Comparison of ENCODE assay signal across 16 mouse cellular contexts in the genomic region with DNA sequence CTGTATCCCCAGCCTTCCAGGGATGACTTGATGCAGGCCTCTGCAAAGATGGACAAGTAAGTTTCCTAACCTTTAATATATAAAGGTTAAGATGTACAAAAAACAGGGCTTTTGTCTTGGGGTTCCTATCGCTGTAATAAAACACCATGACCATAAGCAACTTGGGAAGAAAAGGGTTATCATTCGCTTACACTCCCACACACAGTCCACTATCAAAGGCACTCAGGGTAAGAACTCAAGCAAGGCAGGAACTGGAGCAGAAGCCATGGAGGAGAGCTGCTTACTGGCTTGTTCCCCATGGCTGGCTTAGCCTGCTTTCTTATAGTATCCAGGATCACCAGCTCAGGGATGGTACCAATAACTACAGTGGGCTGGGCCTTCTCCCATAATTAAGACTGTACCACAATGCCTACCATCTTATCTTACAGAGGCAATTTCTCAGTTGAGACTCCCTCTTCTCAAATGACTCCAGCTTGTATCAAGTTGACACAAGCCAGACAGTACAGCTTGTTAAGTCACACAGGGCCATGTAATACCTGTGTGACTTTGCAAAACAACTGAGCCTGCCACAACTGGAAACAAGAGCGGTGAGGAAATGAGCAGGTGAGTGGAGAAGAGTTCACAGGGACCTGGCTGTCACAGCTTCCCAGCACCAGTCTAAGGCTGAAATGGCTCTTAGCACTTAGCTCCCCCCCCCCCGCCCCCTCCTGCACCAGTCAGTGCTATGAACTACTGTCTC.
"Had no signal": no experiment of that assay in that cellular context is flagged by ENCODE, and none has a peak within 500 bp of the region (broad histone marks: within the 10 kb centered on the region; RNA-seq: fewer than 3 reads in every experiment).

No protein-coding gene starts in this region.

- H3K4me1 ChIP-seq: intestine, embryonic 15.5 days; limb, embryonic 15.5 days; neural tube, embryonic 12.5 days had no signal

- H3K9me3 ChIP-seq: intestine, embryonic 15.5 days; limb, embryonic 15.5 days; midbrain, embryonic 15.5 days; neural tube, embryonic 12.5 days had no signal

- H3K27me3 ChIP-seq: intestine, embryonic 15.5 days; limb, embryonic 15.5 days; midbrain, embryonic 15.5 days; neural tube, embryonic 12.5 days had no signal

- H3K4me2 ChIP-seq: intestine, embryonic 15.5 days; limb, embryonic 15.5 days; midbrain, embryonic 11.5 days; midbrain, embryonic 15.5 days; neural tube, embryonic 12.5 days had no signal

- ATAC-seq: intestine, embryonic 15.5 days; midbrain, embryonic 15.5 days had no signal

- H3K9ac ChIP-seq: intestine, embryonic 15.5 days; limb, embryonic 15.5 days; midbrain, embryonic 15.5 days; neural tube, embryonic 12.5 days had no signal

- DNase-seq: kidney, adult 18-20 months; kidney, postnatal 25 days; layer of hippocampus, adult 9-11 months; layer of hippocampus, postnatal 36 days; lung, adult 18-20 months; lung, postnatal 36 days; retina, postnatal 1 day; right cerebral cortex, postnatal 4 days; spleen, adult 18-20 months; thymus, adult 18-20 months; thymus, postnatal 14 days had no signal

- H3K4me3 ChIP-seq: intestine, embryonic 15.5 days; limb, embryonic 15.5 days; midbrain, embryonic 15.5 days; neural tube, embryonic 12.5 days had no signal

- H3K27ac ChIP-seq: intestine, embryonic 15.5 days; limb, embryonic 15.5 days; midbrain, embryonic 15.5 days; neural tube, embryonic 12.5 days had no signal
